Mouse (Mus musculus): ENCODE measurements at regions not wholly inside any gene's neighbourhood (a gene's known extent, or its start where the extent isn't known, plus 50 kb on each side); places are given as distances from the start of the nearest gene placed in this dataset.

DNA sequence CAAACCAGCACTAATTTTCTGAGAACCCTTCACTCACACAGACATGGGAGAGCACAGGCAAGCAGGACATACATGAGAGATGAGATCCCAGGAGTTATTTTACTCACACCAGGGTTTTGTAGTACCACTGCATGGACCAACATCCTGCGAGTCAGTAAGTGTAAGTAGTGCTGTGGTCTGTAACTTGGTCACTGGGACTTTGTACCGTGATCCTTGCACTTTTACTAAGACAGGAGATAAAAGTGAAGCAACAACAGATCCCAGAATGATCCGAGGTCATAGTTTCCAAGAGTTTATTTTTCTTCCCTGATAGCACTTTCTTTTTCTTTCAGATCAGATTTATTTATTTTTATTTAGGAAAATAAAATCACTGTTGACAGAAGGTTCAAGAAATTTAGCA, 54.1 kb upstream of the Mtap start:
- no peak for DNase-seq (ENCODE audit: low read depth)

DNA sequence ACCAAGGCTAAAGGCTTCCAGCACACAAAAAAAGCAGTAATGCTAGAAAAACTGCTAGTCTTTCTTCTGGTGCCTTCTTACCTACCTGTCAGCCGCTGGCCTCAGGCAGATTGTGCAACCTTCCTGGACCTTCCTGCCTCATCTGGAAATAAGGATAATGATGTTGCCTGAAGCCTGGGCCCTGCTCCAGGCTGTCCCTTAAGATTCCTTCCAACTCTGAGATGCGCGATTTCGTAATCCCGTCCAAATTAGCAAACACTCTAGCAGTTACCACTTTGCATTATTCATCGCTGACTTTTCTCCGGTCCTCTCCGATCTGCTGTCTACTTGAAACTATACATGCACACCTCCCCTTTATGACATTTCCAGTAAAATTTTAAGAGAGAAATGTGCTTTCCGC, 58.4 kb upstream of the Mtap start:
- DNase-seq (ENCODE audit: low read depth): no peak

DNA sequence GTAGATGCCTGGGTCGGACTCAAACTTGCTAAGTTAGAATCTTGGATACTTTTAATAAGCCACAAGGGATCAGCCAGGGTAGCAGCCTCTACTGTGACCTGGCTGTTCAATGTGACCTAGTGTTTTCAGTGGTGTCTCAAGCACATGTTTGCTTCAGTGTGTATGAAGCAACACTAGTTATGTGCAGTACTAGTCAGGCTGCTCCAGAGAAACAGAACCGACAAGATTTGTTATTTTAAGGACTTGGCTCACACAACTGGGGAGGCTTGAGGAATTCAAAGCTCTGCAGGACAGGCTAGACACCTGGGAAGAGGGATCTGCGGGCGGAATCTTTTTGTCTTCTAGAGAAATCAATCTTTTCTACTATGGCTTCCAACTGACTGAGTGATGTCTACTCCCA, 62.2 kb upstream of the Mtap start:
- DNase-seq (ENCODE audit: low read depth): no peak

DNA sequence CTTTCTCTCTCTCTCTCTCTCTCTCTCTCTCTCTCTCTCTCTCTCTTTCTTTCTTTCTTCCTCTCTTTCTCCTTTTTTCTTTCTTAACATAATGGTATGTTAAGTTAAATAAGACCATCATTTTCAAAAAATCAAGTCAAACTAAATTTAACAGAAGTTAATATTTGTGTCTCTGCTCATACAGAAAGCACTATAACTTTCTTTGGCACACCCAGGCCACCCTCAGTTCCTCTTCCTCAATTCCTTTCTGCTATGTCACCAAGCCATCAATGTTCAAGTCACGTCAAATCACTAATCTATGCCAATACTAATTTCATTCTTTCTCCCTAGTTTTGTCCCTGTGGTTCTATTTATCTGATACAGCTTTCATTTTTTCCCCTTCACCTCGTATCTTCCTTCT, 66.5 kb upstream of the Mtap start:
- no peak for DNase-seq (ENCODE audit: low read depth)

DNA sequence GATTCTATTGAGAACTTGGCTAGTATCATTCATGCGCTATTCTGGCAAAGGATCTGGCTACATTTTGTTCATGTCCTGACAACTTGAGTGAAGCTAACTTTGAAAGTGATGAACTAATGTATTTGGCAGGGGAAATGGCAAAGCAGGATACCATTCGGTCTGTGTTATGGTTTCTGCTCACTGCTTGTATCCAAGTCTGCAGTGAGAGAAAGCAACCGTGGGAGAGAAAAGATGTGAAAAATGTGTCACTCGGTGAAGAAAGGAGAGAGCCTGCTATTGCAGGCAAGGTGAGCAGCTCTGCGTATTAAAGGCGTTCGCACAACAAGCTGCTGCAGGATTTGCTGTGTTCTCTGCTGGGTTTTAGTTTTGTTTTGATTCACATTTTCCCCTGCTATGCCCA, 72.5 kb upstream of the Mtap start:
- DNase-seq (ENCODE audit: low read depth): no peak

DNA sequence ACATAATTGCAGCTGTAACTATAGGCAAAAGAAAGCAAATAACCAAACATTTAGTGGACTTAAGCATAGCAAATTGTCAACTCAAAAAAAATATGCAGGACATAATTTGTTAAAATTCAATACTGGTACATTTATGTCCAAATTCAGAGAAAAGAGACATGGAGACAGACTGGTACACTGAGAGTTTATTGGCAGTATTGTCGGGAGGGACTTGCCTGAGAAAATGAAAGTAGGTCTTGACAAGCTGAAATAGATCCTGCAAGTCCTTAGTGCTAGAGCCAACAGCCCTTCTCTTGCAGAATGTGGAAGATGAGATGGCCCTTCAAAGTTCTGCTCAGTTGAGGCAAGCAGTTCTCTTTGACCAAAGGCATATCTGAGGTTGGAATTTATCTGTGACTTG, 74.5 kb upstream of the Mtap start:
- DNase-seq (ENCODE audit: low read depth): no peak

DNA sequence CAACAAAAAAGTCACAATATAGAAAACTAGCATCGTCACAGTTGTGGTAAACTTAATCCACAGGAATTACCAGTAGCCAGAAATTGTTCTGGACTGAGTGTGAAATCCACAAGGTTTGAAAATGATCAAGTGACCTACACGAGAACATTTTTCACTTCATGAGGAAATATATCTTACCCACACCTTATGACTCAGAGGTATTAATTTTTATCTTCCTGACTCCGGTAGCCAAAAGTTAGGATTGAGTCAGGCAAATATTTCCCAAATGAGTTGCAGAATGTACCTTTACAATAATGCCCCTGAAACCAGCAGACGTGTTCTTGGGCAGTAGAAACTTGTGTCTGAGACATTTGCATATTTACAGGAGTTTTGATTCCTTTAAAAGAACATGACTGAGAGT, 75.3 kb upstream of the Mtap start:
- DNase-seq (ENCODE audit: low read depth): no peak

DNA sequence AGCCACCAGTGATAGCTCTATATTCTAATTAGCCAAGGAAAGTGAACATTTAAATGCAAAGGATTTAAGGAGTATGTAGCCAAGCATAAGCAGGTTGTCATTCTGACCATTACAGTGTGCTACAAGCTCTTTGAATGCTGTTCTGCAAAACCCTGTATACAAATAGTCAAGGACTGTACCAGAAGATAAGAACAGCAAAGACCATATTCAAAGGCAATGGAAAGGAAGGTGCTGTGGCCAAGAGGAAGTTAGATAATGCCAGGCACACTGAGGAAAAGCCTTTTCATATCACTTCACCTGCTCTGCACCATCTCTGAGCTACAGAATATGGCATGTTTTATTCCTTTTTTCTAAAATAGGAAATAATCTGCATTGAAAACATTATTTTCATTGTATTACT, 79.3 kb upstream of the Mtap start:
- DNase-seq (ENCODE audit: low read depth): no peak

DNA sequence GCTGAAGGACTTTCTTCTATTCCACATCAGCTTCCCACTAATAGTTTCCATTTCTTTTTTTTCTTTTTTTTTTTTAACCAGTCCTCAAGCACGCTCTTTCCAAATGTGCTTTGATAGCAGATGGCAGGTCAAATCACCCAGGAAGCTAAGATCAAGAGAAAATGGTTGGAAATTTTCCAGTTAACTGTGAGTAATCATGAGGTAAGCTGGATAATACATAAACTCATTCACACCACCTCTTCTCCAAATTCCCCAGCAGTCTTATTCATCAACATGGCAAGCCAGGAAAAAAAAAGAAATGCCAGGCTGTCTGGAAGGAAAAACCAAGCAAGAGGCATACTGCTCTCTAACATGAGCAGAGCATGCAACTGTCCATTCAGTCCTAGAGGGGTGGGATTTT, 79.8 kb upstream of the Mtap start:
- no peak for DNase-seq (ENCODE audit: low read depth)

DNA sequence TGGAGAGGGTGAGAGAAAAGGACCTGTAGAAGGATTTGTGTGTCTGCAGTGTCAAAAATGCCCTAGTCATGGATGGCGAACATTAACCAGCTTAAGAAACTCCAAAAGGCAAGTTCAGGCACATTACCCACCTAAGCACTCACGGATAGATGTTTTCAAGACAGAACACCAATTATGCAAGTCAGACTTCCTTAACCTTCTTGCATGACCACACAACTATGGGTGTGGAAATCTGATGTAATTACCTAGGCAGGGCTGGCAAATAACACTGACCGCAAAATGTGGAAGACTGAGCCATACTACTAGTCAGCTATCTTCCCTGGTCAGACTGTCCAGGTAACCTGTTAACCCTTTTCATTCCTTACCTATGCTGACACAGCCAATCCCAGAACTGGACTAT, 81.0 kb upstream of the Mtap start:
- no peak for DNase-seq (ENCODE audit: low read depth)

DNA sequence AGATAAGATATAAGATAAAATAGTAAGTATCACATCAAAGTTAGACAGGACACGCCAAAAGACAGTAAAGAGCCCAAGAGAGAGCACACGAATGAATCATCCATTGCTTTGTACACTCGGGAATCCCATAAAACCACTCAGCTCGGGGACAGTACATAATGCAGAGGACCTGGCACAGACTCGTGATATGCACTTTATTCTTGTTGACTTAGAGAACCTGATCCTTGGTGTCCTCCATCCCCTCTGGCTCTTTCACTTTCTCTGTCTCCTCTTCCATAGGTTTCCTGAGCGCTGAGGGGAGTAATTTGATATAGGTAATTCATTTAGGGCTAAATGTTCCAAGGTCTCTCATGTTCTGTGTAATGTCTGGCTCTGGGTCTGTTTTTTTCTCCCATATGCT, 83.3 kb upstream of the Mtap start:
- no peak for DNase-seq (ENCODE audit: low read depth)

DNA sequence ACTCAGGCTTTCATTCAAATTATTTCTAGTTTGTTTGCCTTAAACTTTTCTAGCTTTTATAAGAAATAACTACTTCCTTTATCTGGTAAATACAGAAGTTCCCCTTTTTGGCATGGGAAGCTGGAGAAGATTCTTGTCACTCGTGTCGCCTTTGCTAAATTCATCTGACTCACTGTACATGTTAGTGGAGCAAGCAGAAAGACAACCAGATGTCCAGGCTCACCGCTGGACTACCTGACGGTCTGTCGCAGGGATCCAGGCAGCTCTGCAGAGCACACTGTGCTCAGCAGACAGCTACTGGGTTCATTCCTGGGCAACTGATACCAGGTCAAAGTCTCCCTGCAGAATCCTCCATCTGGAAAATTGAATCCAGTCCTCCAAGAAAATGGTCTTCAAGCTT, 85.0 kb upstream of the Mtap start:
- no peak for DNase-seq (ENCODE audit: low read depth)

DNA sequence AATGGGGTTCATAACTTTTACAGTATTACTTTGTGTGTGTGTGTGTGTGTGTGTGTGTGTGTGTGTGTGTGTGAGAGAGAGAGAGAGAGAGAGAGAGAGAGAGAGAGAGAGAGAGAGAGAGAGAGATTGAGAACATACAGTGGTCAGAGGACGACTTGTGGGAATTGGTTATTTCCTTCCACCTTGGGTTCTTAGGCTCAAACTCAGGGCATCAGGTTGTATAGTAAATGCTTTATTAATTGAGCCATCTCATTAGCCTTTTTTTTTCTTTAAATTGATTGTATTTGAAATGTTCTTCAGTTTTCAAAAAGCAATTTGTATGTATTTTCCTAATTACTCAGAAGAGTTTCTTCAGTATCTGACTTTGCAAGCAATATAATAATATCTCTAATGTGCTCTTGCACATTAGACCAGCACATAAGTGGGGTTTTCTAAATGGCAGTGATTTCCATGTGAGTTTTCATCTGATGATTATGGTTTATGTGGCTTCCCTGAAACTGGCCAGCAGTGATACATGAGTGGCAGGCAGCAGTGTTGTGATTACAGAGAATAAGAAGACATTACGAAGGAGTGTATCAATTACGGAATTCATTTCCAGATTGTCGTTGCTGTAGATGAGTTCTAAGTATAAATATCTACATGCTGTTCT, 86.2 kb upstream of the Mtap start:
- no peak for DNase-seq (ENCODE audit: low read depth)

DNA sequence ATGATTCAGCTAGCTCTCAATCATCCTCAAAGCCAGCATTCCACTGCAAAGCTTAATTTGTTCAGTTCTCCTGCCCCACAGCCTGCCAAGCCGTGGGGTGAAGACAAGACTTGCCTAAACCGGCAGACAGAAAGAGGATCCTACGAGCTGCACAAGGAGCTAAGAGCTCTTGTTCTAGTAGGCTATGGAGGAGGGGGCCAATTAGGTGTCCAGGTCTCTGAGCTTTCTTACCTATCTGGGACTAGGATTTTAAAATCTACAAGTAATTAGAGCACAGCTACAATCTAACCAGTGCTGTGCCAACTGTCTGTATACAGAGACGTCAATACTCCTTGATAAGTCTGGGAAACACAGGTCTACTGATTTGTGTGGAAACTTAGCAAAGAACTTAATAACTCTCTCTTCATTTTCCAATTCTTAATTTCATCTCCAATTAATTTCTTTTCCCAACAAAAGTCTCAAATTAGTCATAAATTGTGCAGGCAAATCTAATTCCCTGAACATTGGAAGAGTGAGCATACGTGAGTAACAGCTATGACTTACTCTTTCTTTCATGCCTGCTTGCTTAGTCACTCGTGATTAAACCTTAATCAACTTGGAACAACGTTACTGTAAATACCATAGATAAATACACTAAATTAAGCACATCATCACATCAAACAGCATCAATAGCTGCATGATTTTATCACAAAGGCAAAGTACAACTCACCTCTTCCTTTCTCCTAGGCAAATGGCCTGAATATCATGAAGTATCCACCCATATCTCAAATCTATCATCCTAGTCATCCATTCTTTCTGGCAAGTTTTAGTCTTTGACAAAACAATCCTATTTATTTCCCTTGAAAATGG, 87.1 kb upstream of the Mtap start:
- DNase-seq (ENCODE audit: low read depth): no peak

DNA sequence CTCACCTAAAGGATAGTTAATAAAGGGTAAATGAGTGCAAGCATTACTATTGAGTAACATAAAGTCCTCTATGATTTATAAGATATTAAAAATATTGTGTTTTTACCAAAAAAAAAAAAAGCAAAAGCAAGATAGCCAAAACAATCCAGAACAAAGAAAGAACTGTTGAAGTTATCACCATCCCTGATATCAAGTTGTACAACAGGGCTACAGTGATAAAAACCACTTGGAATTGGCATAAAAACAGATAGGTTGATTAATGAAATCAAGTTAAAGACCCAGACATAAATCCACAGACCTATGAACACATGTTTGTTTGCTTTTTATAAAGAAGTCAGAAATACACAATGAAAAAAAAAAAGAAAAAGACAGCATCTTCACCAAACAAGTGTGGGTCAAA, 92.4 kb upstream of the Mtap start:
- DNase-seq (ENCODE audit: low read depth): no peak

DNA sequence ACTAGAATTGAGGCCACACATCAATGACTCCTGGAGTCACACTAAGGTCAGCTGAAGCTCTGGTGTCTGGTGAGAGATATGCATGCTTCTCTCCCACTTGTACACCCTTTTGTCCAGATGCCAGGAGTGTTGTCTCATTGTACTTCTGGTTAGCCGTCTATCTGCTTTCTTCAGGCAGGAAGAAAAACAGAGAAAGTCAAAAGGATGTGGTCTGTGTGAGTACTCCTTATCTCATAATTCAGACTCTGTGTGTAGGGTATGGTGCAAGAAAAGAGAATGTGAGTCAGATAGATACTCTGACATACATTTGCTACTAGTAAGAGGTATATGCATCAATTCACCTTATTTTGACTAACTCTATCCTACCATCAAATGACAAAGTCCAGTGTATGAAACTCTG, 92.9 kb upstream of the Mtap start:
- peak; percentile 68 for DNase-seq (ENCODE audit: low read depth)

DNA sequence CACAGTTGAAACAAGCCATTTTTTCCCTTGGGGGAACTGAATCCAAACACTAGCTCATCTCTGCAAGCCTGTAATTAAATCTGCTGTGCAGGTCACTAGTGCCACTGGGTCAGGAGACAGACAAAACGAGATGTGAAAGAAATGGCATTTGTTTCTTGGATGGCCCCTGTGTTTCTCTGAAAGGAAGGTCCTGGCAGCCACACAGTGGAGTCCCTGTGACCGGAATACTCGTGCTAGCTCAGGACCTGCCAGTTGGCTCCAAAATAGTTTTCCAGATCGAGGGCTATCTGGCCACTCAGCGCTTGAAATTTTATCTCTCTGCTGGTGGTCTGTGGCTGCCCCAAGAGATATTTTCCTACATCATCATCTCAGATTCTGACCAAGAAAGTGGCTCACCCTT, 96.1 kb upstream of the Mtap start:
- DNase-seq (ENCODE audit: low read depth): no peak

DNA sequence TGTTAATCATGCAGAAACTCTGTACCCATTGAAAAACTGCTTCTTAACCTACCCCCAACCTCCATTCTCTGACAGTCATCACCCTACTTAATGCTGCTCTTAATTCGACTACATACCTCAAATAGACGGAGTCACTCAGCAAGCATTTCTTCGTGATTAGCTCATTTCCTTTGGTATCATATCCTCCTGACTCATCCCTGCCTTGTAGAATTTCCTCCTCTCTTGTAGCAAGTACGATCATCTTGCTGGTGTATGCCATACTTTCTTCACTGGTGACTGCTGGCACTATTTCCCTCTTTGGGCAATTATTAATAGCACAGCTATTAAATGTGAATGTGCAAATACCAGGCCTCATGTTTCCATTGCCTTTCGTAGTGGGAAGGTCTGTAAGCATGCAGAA, 98.0 kb upstream of the Mtap start:
- no peak for DNase-seq (ENCODE audit: low read depth)

DNA sequence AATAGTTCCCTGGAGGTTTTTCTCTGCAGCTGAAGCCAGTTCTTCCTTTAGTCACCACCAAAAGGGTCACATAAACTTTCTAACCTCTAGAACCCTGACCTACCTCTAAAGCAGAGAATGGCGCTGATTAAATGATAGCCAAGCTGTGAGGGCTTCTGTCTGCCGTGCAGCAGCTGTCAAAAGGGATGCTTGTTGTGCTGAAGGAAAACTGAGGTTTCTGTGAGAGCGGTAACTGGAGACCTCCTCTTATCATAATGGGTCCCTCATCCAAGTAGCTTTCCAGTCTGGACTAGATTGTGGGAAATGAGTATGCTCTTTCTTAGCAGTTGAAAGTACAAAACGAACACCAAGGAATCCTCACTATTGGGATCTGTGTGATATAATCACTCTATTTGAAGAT, 98.8 kb upstream of the Mtap start:
- DNase-seq (ENCODE audit: low read depth): no peak

DNA sequence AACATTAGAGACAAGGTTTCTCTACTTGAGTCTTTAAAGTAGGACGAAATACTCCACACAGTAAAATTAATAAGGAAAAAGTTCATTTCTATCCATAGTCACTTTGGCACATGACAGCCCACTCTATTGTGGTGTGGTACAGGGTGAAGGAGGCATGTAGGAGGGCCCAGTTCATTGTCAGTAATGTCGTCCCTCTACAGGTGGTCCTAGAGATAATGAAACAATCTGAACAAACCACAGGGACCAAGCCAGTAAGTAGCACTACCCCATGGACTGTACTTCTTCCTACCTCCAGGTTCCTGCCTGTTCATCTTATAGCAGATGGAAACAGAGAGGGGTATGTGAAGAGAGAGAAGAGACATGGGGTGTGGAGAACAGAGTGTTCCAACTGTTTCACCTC, 102.1 kb upstream of the Mtap start:
- no peak for DNase-seq (ENCODE audit: low read depth)

DNA sequence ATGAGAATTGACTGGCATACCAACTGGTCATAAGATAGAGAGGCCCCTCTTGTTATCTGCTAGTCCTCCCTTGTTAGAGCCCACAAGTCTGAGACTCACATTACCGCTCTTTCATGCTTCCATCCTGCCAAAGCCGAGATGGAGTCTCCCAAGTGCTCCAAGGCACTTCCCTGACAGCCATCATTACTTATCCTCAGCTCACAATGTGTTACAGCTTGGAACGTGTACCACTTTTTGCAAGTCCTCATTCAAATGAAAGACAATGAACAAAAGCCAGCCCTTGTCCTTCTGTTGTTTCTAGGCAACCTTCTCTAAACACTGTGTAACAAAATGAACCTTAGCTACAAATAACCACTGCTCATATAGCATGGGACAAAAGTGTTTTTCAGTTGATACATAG, 102.6 kb upstream of the Mtap start:
- DNase-seq (ENCODE audit: low read depth): no peak

DNA sequence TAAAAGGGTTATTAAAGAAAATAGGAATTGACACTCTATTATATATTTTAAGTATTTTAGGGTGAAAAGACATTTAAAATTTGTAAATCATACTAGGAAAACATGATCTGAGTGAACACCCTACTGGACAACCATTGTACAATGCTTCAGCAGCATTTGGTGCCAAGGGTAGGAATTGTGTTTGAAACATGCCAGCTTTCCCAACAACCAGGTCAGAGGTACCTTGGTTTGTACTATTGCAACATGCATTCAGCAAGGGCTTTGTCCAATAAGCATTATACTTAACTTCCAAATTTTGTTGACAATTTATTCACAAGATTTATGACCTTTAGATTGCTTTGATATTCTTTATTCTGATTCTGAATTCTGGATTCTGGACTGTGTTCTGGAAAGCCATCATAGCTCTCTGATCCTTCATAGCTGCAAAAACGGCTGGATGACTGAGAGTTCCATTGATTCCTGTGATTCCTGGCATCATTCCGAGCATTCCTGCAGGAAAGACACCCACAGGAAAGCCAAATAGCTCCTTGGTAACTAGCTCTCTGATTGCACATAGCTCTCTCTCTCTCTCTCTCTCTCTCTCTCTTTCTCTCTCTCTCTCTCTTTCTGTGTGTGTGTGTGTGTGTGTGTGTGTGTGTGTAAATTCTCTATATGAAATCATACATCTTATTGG, 124.1 kb upstream of the Mtap start:
- no peak for DNase-seq (ENCODE audit: low read depth)

DNA sequence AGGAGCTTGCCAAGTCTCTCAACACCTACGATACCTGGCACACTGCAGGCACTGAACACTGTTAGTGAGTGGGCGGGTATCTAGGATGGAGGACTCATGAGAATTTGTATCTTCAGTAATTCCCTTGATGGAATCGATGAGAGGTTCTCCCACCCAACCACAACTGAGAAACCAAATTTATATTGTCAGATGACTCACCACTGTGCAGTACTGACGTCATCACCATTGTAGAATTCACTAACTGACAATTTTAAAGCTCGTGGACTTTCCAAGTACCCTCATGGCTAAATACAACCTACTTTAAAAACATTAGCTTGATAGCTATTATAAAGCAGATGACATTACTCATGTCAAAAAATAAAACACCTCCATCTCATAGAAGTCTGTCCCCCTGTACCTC, 128.4 kb upstream of the Mtap start:
- no peak for DNase-seq (ENCODE audit: low read depth)

DNA sequence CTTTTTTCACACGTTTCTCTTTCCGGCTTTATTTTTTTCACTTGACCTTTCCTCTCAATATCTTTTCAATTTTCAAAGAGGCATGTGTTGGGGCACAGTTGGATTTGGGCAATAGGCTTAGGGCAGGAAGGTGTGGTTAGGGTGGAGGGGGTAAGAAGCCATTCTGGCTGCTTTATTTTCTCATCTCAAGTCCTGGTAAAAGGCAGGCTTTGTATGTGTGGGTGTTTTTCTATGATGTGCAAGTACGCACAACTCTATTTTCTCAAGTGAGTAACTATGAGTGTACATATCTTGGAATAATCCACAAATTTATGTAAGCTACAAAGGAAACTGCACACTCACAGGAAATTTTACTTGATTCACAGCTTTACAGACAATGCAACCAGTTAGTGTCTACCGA, 121.5 kb upstream of the Ifne start:
- no peak for DNase-seq (ENCODE audit: low read depth)
